ENCODE assay signal across 7 mouse cellular contexts in the genomic region with DNA sequence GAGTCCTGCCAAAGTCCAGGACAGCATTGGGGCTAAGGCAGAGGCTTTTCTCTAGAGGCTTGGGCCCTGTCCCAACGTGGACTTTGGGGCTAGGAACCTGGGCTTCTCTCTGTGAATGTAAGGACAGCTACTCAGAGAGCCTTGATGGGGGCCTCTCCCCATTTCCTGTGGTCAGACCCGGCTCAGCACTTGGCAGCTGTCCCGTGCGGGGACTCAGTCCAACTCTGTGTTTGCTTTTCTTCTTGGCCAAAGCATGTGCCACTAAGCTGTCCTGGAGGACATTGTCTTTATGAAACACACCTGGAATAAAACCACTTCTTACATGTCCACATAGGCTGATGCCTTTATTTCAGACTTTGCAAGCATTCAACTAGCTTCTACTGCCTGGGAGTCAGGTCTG. TPM values are rescaled to one million over a fixed set of nuclear protein-coding genes. Genes with fewer than 3 reads are reported as not detected.
DNase-seq lines count a peak whose midpoint lies in the region; ATAC-seq and TF ChIP-seq lines count a peak whose summit lies in the region.

No protein-coding gene starts in this region.

- no peak for TF ChIP-seq EP300 in lung, postnatal 0 days (IDR thresholded peaks at IDR 0.05)

- peaks cover 14% of the 10 kb centered on the region for H3K4me1 ChIP-seq in lung, postnatal 0 days (ENCODE audit: insufficient read depth, low read depth, low read length)

- H3K4me2 ChIP-seq in lung, postnatal 0 days (replicated peaks; ENCODE audit: low read depth, low read length), result no peak overlapping the region

- H3K36me3 ChIP-seq in lung, postnatal 0 days (ENCODE audit: insufficient read depth, low read length), result no peaks in the 10 kb centered on the region

- WGBS in lung, postnatal 0 days, result 3% methylated on average over 4 of the region's 4 CpGs

- no peak for TF ChIP-seq CTCF in left cerebral cortex, adult 2 months (IDR thresholded peaks at IDR 0.05)
- TF ChIP-seq CTCF in lung, postnatal 0 days (IDR thresholded peaks at IDR 0.05), result no peak

- DNase-seq in left cerebral cortex, adult 2 months (ENCODE audit: extremely low spot score in 1 of 2, low spot score in 2 of 2), result no peak
- DNase-seq in left cerebral cortex, adult 8-10 months (ENCODE audit: low spot score in 2 of 2), result no peak
- DNase-seq in gastrocnemius, postnatal 4 days (ENCODE audit: low spot score in 2 of 2), result peak; percentile 39 to 50
- DNase-seq in heart, postnatal 25 days (ENCODE audit: low spot score), result peak; percentile 12
- DNase-seq in lung, postnatal 0 days (ENCODE audit: low spot score), result peak; percentile 73
- DNase-seq in spleen, postnatal 10 days (ENCODE audit: low spot score in 2 of 2), result no peak

- ATAC-seq in lung, postnatal 0 days, result peak; percentile 74
- ATAC-seq in CD4-positive, CD25-positive, alpha-beta regulatory T cell, adult 4 months, result no peak

- H3K27me3 ChIP-seq in lung, postnatal 0 days (replicated peaks; ENCODE audit: insufficient read depth, low read length), result no peaks in the 10 kb centered on the region

- H3K4me3 ChIP-seq in left cerebral cortex, adult 2 months, result no peak overlapping the region
- H3K4me3 ChIP-seq in lung, postnatal 0 days (ENCODE audit: low read depth, low read length), result no peak overlapping the region

- no peaks in the 10 kb centered on the region for H3K9me3 ChIP-seq in lung, postnatal 0 days (ENCODE audit: low read length)

- intact Hi-C loops in left cerebral cortex, adult 2 months (cut with DNase I), result no loop called here
- intact Hi-C loops in heart, postnatal 25 days (cut with DNase I), result loop anchor here (5.0 kb wide), 1 partner anchor 96 kb away; no protein-coding TSS in a partner anchor

- H3K9ac ChIP-seq in lung, postnatal 0 days (replicated peaks; ENCODE audit: low read depth), result no peak overlapping the region

- peak overlapping the region; percentile 74 for H3K27ac ChIP-seq in left cerebral cortex, adult 2 months
- H3K27ac ChIP-seq in lung, postnatal 0 days (ENCODE audit: low read length), result peak overlapping the region; percentile 54

RNA-seq across cellular contexts. Expression of gene Slc39a9, which starts 40.1 kb away (rescaled TPM):
- 10 to 100 TPM; 36.6 to 40.8 TPM for total RNA-seq in left cerebral cortex, adult 2 months (2021)
- total RNA-seq in left cerebral cortex, adult 8-10 months (2022), result 10 to 100 TPM; 34.7 to 40.3 (median 37.8) TPM
- 10 to 100 TPM; 21.2 to 22.6 TPM for total RNA-seq in gastrocnemius, postnatal 4 days (2021)
- total RNA-seq in heart, postnatal 25 days (2021), result 10 to 100 TPM; 17.2 to 18.2 TPM
- 14.9 and 16.6 TPM in 2 replicates for polyA plus RNA-seq in lung, postnatal 0 days (2015; fragmentation: Nextera tagmentation; extraction: Ambion mirVana)
- polyA plus RNA-seq in CD4-positive, CD25-positive, alpha-beta regulatory T cell, adult 4 months (2017; shearing (Covaris generic)), result 10 to 100 TPM; 20.6 to 32.1 TPM

RNA-seq across cellular contexts. Expression of gene Erh, which starts 40.6 kb away (rescaled TPM):
- total RNA-seq in left cerebral cortex, adult 2 months (2021), result 10 to 100 TPM; 33.7 to 36.8 TPM
- total RNA-seq in left cerebral cortex, adult 8-10 months (2022), result 10 to 100 TPM; 24.8 to 52.7 (median 38.4) TPM
- 10 to 100 TPM; 57.7 to 61.6 TPM for total RNA-seq in gastrocnemius, postnatal 4 days (2021)
- total RNA-seq in heart, postnatal 25 days (2021), result 10 to 100 TPM; 25.0 to 26.1 TPM
- 104 and 122 TPM in 2 replicates for polyA plus RNA-seq in lung, postnatal 0 days (2015; fragmentation: Nextera tagmentation; extraction: Ambion mirVana)
- 100 to 1,000 TPM; 129 to 141 TPM for polyA plus RNA-seq in CD4-positive, CD25-positive, alpha-beta regulatory T cell, adult 4 months (2017; shearing (Covaris generic))

Comparison
In these comparisons a context has a peak if more than half of its experiments do, and no peak if none do; other contexts are left out.
1. DNase-seq: peak in gastrocnemius, postnatal 4 days (2 of 2), heart, postnatal 25 days (single experiment) and lung, postnatal 0 days (single experiment); none in left cerebral cortex, adult 2 months (0 of 2), left cerebral cortex, adult 8-10 months (0 of 2) and spleen, postnatal 10 days (0 of 2).